Mouse (Mus musculus): ENCODE results near the gene Atp5mpl.

DNA sequence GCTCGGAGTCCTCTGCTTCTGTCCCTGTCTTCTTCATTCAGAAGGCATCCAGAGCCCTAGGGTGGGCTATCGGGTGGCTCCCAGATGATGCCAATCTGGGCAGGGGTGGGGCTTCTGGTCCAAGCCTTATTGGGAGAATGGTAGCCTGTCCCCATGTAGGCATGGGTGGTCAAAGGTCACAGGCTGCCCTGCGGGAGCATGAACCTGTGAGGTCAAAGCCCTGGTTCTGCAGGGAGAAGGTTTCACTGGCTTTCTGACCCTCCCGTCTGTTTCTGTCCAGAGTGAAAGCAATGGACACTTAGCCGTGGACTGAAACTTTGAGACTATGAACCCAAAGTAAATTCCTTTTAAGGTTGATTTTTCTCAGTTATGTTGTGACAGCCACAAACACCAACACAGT, 10.6 kb downstream of the Atp5mpl start:
- no peak for TF ChIP-seq CTCF (IDR thresholded peaks at IDR 0.05; ENCODE audit: borderline replicate concordance, insufficient read depth, low read depth, low read length)
- TF ChIP-seq POLR2A (IDR thresholded peaks at IDR 0.05; ENCODE audit: borderline replicate concordance, insufficient read depth, low read length): no peak
